Mouse (Mus musculus): Measurements from ENCODE around the gene Gins2. TPM values are rescaled to one million over a fixed set of nuclear protein-coding genes. Genes with fewer than 3 reads are reported as not detected.

The Gins2 gene
- polyA plus RNA-seq, 1 experiment from 2014 or later: 60.0 TPM

DNA sequence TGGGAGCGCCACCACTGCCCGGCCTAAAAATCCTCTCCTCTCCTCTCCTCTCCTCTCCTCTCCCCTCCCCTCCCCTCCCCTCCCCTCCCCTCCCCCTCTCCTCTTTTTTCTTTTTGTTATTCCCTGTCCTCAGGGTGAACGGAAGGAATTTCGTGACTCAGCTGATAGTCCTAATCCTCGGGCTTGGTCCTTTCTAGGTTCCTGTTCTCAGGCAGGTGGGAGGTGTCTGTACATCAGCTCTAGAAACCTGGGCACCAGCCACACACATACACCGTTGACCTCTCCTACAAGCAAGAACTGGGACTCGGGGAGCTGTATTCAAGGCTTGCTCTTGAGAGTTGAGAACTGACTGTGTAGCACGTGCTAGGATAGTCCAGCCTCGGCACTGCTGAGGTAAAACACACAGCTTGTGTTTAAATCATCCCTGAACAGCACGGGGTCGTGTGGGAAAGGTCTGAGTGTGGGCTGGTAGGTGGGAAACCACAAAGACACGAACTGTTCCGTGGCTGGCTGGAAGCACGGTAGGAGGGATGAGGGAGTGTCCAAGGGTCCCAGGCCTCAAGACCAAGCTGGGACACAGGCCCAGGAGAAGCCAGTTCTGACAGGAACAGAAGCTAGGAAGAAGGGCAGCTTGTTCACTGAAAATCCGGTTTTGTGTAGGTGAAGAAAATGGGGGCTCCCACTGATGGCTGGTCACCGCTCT, 58.0 kb downstream of the Gins2 start:
- DNase-seq (ENCODE audit: low spot score): no peak

- DNase-seq (ENCODE audit: low spot score): no peak
These were observed 59.9 kb downstream of the Gins2 start for GRCm38 (mm10) chr8:120529226-120529625.

Small RNA genes within 50 kb of the gene (microRNA-seq; reads per million reads assigned to microRNA genes)
- 3.7 reads per million for gene Mir7687 (ENCODE audit: borderline number of aligned reads)

Other genes starting within 250 kb of the Gins2 start
- gene 1190005I06Rik, start 58.3 kb upstream of the Gins2 start, polyA plus RNA-seq (2015; fragmentation: Nextera tagmentation; extraction: Ambion mirVana): 2.1 TPM in 2 replicates
- gene Gm27021, start 78.8 kb upstream of the Gins2 start, polyA plus RNA-seq (2015; fragmentation: Nextera tagmentation; extraction: Ambion mirVana): 1.6 and 2.3 TPM in 2 replicates
- 1,161 and 1,200 TPM in 2 replicates for gene Cox4i1, start 78.9 kb upstream of the Gins2 start, polyA plus RNA-seq (2015; fragmentation: Nextera tagmentation; extraction: Ambion mirVana)
- gene Emc8, start 79.3 kb upstream of the Gins2 start, polyA plus RNA-seq (2015; fragmentation: Nextera tagmentation; extraction: Ambion mirVana): 259 and 294 TPM in 2 replicates
- gene Irf8, start 147.1 kb upstream of the Gins2 start, polyA plus RNA-seq (2015; fragmentation: Nextera tagmentation; extraction: Ambion mirVana): 77.8 and 82.4 TPM in 2 replicates

Measured in thymus, postnatal 0 days (tissue).